Mouse (Mus musculus) thymus, adult 2 months (tissue): ENCODE measurements around the gene Tnfrsf13b.

ENCODE experiments used
- CTCF ChIP-seq: fragments of 200-500 bp; IDR thresholded peaks from 2 replicates; pipeline ENCODE4 v1.5.1; 2012; ENCODE audit warnings: mild to moderate bottlenecking, control low read depth, low read length, moderate library complexity, borderline replicate concordance; ENCODE audit not compliant: control insufficient read depth, poor library complexity, insufficient read depth; ENCODE audit errors: extremely low read depth
- POLR2A ChIP-seq: fragments of 200-500 bp; IDR thresholded peaks from 2 replicates; pipeline ENCODE4 v1.6.1; 2012; ENCODE audit warnings: mild to moderate bottlenecking, low read length, control low read depth, moderate library complexity; ENCODE audit not compliant: control insufficient read depth, poor library complexity, insufficient read depth; ENCODE audit errors: extremely low read depth

GRCm38 (mm10) chr11:61155727-61156126 is 29.2 kb downstream of the Tnfrsf13b start:
- TF ChIP-seq CTCF = no peak
- no peak for TF ChIP-seq POLR2A
